Mouse (Mus musculus): ENCODE measurements at regions not wholly inside any gene's neighbourhood (a gene's known extent, or its start where the extent isn't known, plus 50 kb on each side); places are given as distances from the start of the nearest gene placed in this dataset.

GRCm38 (mm10) chr6:140126645-140127044, 85.4 kb upstream of the Plcz1 start:
- Histone ChIP-seq H3K4me1 (ENCODE audit: control insufficient read depth, insufficient read depth, low read length) (no peaks in the 10 kb centered on the region), H3K27me3 (ENCODE audit: control insufficient read depth, insufficient read depth, low read length) (no peaks in the 10 kb centered on the region), H3K36me3 (ENCODE audit: control insufficient read depth, insufficient read depth, low read length) (no peaks in the 10 kb centered on the region), H3K27ac (ENCODE audit: control insufficient read depth, insufficient read depth, low read depth, low read length) (no peak overlapping the region), H3K4me3 (ENCODE audit: control insufficient read depth, low read depth, low read length) (no peak overlapping the region)
- no peak for TF ChIP-seq CTCF (IDR thresholded peaks at IDR 0.05; ENCODE audit: control insufficient read depth, insufficient read depth, insufficient replicate concordance, low read depth, low read length)
- TF ChIP-seq POLR2A (IDR thresholded peaks at IDR 0.05; ENCODE audit: control insufficient read depth, low read depth, low read length), result no peak

GRCm38 (mm10) chr6:140114024-140114423, 72.8 kb upstream of the Plcz1 start:
- Histone ChIP-seq H3K27ac (ENCODE audit: control insufficient read depth, insufficient read depth, low read depth, low read length) (no peak overlapping the region), H3K4me3 (ENCODE audit: control insufficient read depth, low read depth, low read length) (no peak overlapping the region), H3K27me3 (ENCODE audit: control insufficient read depth, insufficient read depth, low read length) (no peaks in the 10 kb centered on the region), H3K36me3 (ENCODE audit: control insufficient read depth, insufficient read depth, low read length) (no peaks in the 10 kb centered on the region), H3K4me1 (ENCODE audit: control insufficient read depth, insufficient read depth, low read length) (no peaks in the 10 kb centered on the region)
- TF ChIP-seq CTCF (IDR thresholded peaks at IDR 0.05; ENCODE audit: control insufficient read depth, insufficient read depth, insufficient replicate concordance, low read depth, low read length) (no peak), POLR2A (IDR thresholded peaks at IDR 0.05; ENCODE audit: control insufficient read depth, low read depth, low read length) (no peak)

- TF ChIP-seq POLR2A (IDR thresholded peaks at IDR 0.05; ENCODE audit: control insufficient read depth, low read depth, low read length), result no peak
- no peak for TF ChIP-seq CTCF (IDR thresholded peaks at IDR 0.05; ENCODE audit: control insufficient read depth, insufficient read depth, insufficient replicate concordance, low read depth, low read length)
- no peaks in the 10 kb centered on the region for H3K36me3 ChIP-seq (ENCODE audit: control insufficient read depth, insufficient read depth, low read length)
- H3K27ac ChIP-seq (ENCODE audit: control insufficient read depth, insufficient read depth, low read depth, low read length), result no peak overlapping the region
- H3K4me1 ChIP-seq (ENCODE audit: control insufficient read depth, insufficient read depth, low read length), result no peaks in the 10 kb centered on the region
- no peak overlapping the region for H3K4me3 ChIP-seq (ENCODE audit: control insufficient read depth, low read depth, low read length)
- no peaks in the 10 kb centered on the region for H3K27me3 ChIP-seq (ENCODE audit: control insufficient read depth, insufficient read depth, low read length)
These were observed 70.8 kb upstream of the Plcz1 start for GRCm38 (mm10) chr6:140112054-140112453.

GRCm38 (mm10) chr6:140108083-140108482, 66.8 kb upstream of the Plcz1 start:
- Histone ChIP-seq H3K36me3 (ENCODE audit: control insufficient read depth, insufficient read depth, low read length) (no peaks in the 10 kb centered on the region), H3K4me3 (ENCODE audit: control insufficient read depth, low read depth, low read length) (no peak overlapping the region)
- TF ChIP-seq CTCF (IDR thresholded peaks at IDR 0.05; ENCODE audit: control insufficient read depth, insufficient read depth, insufficient replicate concordance, low read depth, low read length) (no peak), POLR2A (IDR thresholded peaks at IDR 0.05; ENCODE audit: control insufficient read depth, low read depth, low read length) (no peak)

GRCm38 (mm10) chr6:140107628-140108027, 66.4 kb upstream of the Plcz1 start:
- TF ChIP-seq CTCF (IDR thresholded peaks at IDR 0.05; ENCODE audit: control insufficient read depth, insufficient read depth, insufficient replicate concordance, low read depth, low read length) (no peak), POLR2A (IDR thresholded peaks at IDR 0.05; ENCODE audit: control insufficient read depth, low read depth, low read length) (no peak)
- H3K27ac ChIP-seq (ENCODE audit: control insufficient read depth, insufficient read depth, low read depth, low read length), result no peak overlapping the region
- no peaks in the 10 kb centered on the region for H3K4me1 ChIP-seq (ENCODE audit: control insufficient read depth, insufficient read depth, low read length)
- H3K27me3 ChIP-seq (ENCODE audit: control insufficient read depth, insufficient read depth, low read length), result no peaks in the 10 kb centered on the region
- no peaks in the 10 kb centered on the region for H3K36me3 ChIP-seq (ENCODE audit: control insufficient read depth, insufficient read depth, low read length)
- H3K4me3 ChIP-seq (ENCODE audit: control insufficient read depth, low read depth, low read length), result no peak overlapping the region

More at GRCm38 (mm10) chr6:140108083-140108482, 66.8 kb upstream of the Plcz1 start:
- H3K27ac ChIP-seq (ENCODE audit: control insufficient read depth, insufficient read depth, low read depth, low read length), result no peak overlapping the region
- no peaks in the 10 kb centered on the region for H3K4me1 ChIP-seq (ENCODE audit: control insufficient read depth, insufficient read depth, low read length)
- no peaks in the 10 kb centered on the region for H3K27me3 ChIP-seq (ENCODE audit: control insufficient read depth, insufficient read depth, low read length)

GRCm38 (mm10) chr6:140106141-140106540, 64.9 kb upstream of the Plcz1 start:
- Histone ChIP-seq H3K27ac (ENCODE audit: control insufficient read depth, insufficient read depth, low read depth, low read length) (no peak overlapping the region), H3K27me3 (ENCODE audit: control insufficient read depth, insufficient read depth, low read length) (no peaks in the 10 kb centered on the region), H3K36me3 (ENCODE audit: control insufficient read depth, insufficient read depth, low read length) (no peaks in the 10 kb centered on the region), H3K4me1 (ENCODE audit: control insufficient read depth, insufficient read depth, low read length) (peaks cover 3% of the 10 kb centered on the region; the same call in 1 of the 2 replicates), H3K4me3 (ENCODE audit: control insufficient read depth, low read depth, low read length) (no peak overlapping the region)
- no peak for TF ChIP-seq CTCF (IDR thresholded peaks at IDR 0.05; ENCODE audit: control insufficient read depth, insufficient read depth, insufficient replicate concordance, low read depth, low read length)
- no peak for TF ChIP-seq POLR2A (IDR thresholded peaks at IDR 0.05; ENCODE audit: control insufficient read depth, low read depth, low read length)

GRCm38 (mm10) chr6:140102043-140102442, 60.8 kb upstream of the Plcz1 start:
- no peak overlapping the region for H3K4me3 ChIP-seq (ENCODE audit: control insufficient read depth, low read depth, low read length)
- TF ChIP-seq CTCF (IDR thresholded peaks at IDR 0.05; ENCODE audit: control insufficient read depth, insufficient read depth, insufficient replicate concordance, low read depth, low read length), result no peak
- TF ChIP-seq POLR2A (IDR thresholded peaks at IDR 0.05; ENCODE audit: control insufficient read depth, low read depth, low read length), result no peak
- peaks cover 5% of the 10 kb centered on the region for H3K4me1 ChIP-seq (ENCODE audit: control insufficient read depth, insufficient read depth, low read length)
- no peaks in the 10 kb centered on the region for H3K27me3 ChIP-seq (ENCODE audit: control insufficient read depth, insufficient read depth, low read length)
- H3K27ac ChIP-seq (ENCODE audit: control insufficient read depth, insufficient read depth, low read depth, low read length), result no peak overlapping the region
- no peaks in the 10 kb centered on the region for H3K36me3 ChIP-seq (ENCODE audit: control insufficient read depth, insufficient read depth, low read length)

- no peaks in the 10 kb centered on the region for H3K27me3 ChIP-seq (ENCODE audit: control insufficient read depth, insufficient read depth, low read length)
- H3K4me3 ChIP-seq (ENCODE audit: control insufficient read depth, low read depth, low read length), result no peak overlapping the region
- no peaks in the 10 kb centered on the region for H3K4me1 ChIP-seq (ENCODE audit: control insufficient read depth, insufficient read depth, low read length)
- TF ChIP-seq CTCF (IDR thresholded peaks at IDR 0.05; ENCODE audit: control insufficient read depth, insufficient read depth, insufficient replicate concordance, low read depth, low read length), result no peak
- no peak for TF ChIP-seq POLR2A (IDR thresholded peaks at IDR 0.05; ENCODE audit: control insufficient read depth, low read depth, low read length)
- no peaks in the 10 kb centered on the region for H3K36me3 ChIP-seq (ENCODE audit: control insufficient read depth, insufficient read depth, low read length)
- no peak overlapping the region for H3K27ac ChIP-seq (ENCODE audit: control insufficient read depth, insufficient read depth, low read depth, low read length)
These were observed 54.2 kb upstream of the Plcz1 start for GRCm38 (mm10) chr6:140095416-140095815.

All from testis, adult 2 months (tissue).